Mouse (Mus musculus) kidney, adult 2 months (tissue): ENCODE data around the gene Ciao2a. TPM values are rescaled to one million over a fixed set of nuclear protein-coding genes. Genes with fewer than 3 reads are reported as not detected.

ENCODE experiments used
- DNase-seq: peaks from one replicate; pipeline ENCODE4 v3.0.0; 2021
- H3K27ac ChIP-seq: fragments of 200-500 bp; 2 replicates; pipeline ENCODE4 v1.5.1; 2012; ENCODE audit warnings: low read depth, low read length, control low read depth, inconsistent platforms; ENCODE audit not compliant: insufficient read depth
- H3K27me3 ChIP-seq: fragments of 200-500 bp; replicated peaks from 2 replicates; pipeline ENCODE4 v1.6.1; 2012; ENCODE audit warnings: mild to moderate bottlenecking, moderate library complexity, low read length, inconsistent platforms; ENCODE audit not compliant: control insufficient read depth, insufficient read depth
- H3K36me3 ChIP-seq: fragments of 200-500 bp; 2 replicates; pipeline ENCODE4 v1.6.1; 2012; ENCODE audit warnings: mild to moderate bottlenecking, moderate library complexity, low read length, inconsistent platforms; ENCODE audit not compliant: control insufficient read depth, insufficient read depth
- H3K4me1 ChIP-seq: fragments of 200-500 bp; 2 replicates; pipeline ENCODE4 v1.6.1; 2011; ENCODE audit warnings: low read length; ENCODE audit not compliant: control insufficient read depth, insufficient read depth
- H3K4me3 ChIP-seq: fragments of 200-500 bp; 2 replicates; pipeline ENCODE4 v1.5.1; 2011; ENCODE audit warnings: mild to moderate bottlenecking, low read depth, low read length, control low read depth; ENCODE audit not compliant: insufficient read depth
- CTCF ChIP-seq: fragments of 200-500 bp; conservative IDR thresholded peaks from 2 replicates; pipeline ENCODE4 v1.5.1; 2011; ENCODE audit warnings: low read depth, mild to moderate bottlenecking, control low read depth, low read length, moderate library complexity, mixed read lengths; ENCODE audit not compliant: insufficient read depth, insufficient read length
- POLR2A ChIP-seq: fragments of 200-500 bp; IDR thresholded peaks from one replicate; pipeline ENCODE4 v1.6.1; 2011; ENCODE audit warnings: low read depth, low read length, control low read depth
- WGBS: fragments of 180-500 bp; shearing (Covaris S2); methylation state at CpG from one replicate; pipeline ENCODE4 v1.1.7; 2018; 5-methylcytosine and 5-hydroxymethylcytosine counted together
- polyA plus RNA-seq: library from polyadenylated mRNA; depleted of rRNA; stranded (reverse); fragments of >200 nt; gene quantifications from 2 replicates; pipeline ENCODE4 v1.2.3, GENCODE M21; 2012

Ciao2a gene
- polyA plus RNA-seq, 1 experiment: 39.9 TPM

DNA sequence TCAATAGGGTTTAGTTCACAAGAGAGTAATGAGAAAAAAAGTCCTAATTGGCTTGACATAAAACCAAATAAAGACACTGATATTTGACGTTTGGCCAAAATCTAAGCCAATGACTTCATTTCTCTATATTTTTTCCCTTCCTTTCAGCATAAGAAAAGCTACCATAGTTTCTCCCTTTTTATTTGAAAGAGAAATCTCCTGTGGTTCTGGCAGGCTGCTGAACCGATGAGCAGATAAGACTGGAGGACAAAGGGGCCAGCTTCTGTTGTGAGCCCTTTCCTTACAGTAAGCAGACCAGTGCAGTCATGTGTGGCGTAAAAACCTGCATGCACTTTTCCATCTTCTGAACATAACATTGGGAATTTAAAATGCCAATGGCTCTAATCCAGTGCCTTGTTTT, 5.5 kb upstream of the Ciao2a start:
- TF ChIP-seq CTCF (no peak), POLR2A (no peak)
- Histone ChIP-seq H3K27ac (no peak overlapping the region), H3K27me3 (no peaks in the 10 kb centered on the region; the same call in 1 of the 2 replicates), H3K4me3 (no peak overlapping the region), H3K36me3 (no peaks in the 10 kb centered on the region), H3K4me1 (peaks cover 9% of the 10 kb centered on the region; the same call in 1 of the 2 replicates)
- 43% methylated on average over 3 of the region's 3 CpGs for WGBS
- DNase-seq: no peak

DNA sequence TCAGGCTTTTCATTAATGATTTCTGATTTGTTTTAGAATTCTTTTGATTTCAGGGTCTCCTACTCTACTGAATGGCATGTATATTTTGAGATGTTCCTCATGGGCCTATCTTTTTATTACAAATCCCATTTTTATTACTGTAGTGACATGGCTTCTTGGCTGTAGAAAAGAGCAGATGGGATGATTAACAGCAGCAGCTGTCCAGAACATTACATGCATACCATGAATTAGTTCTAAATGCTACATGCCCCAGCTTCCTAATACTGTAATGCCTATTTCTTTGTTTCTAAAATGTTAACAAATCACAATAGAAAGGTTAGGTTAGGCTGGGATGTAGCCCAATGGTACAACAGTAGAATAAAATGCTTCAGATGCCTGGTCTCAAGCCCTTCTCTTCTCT, 5.0 kb upstream of the Ciao2a start:
- Histone ChIP-seq H3K27me3 (no peaks in the 10 kb centered on the region; the same call in 1 of the 2 replicates), H3K36me3 (no peaks in the 10 kb centered on the region), H3K4me3 (no peak overlapping the region), H3K27ac (no peak overlapping the region), H3K4me1 (peaks cover 9% of the 10 kb centered on the region; the same call in 1 of the 2 replicates)
- TF ChIP-seq CTCF: no peak
- TF ChIP-seq POLR2A: no peak
- DNase-seq: no peak

DNA sequence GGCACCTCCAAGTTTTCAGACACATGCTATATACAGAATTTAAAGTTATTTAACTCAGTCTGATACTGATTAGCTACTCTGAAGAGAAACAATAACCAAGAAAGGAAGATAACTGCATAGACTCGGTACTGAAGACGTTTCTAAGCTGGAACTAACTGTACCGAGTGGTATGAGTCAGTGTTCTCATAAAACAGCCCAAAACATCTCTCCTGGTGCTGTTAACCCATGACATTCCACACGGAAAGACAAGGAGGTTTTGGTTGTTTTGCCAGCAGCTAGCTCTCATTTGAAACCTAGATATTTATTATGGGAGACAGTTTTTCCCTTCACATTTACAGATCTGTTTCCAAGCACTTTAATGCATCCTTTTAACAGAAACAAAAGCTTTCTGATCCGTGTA, 2.8 kb upstream of the Ciao2a start:
- H3K4me1 ChIP-seq: peaks cover 12% of the 10 kb centered on the region; the same call in 1 of the 2 replicates
- WGBS: under 1% methylated on average over 5 of the region's 5 CpGs
- DNase-seq: no peak
- peak overlapping the region; percentile 84 for H3K4me3 ChIP-seq
- TF ChIP-seq POLR2A (no peak), CTCF (no peak)
- H3K36me3 ChIP-seq: no peaks in the 10 kb centered on the region
- H3K27ac ChIP-seq: no peak overlapping the region
- no peaks in the 10 kb centered on the region; the same call in 1 of the 2 replicates for H3K27me3 ChIP-seq

DNA sequence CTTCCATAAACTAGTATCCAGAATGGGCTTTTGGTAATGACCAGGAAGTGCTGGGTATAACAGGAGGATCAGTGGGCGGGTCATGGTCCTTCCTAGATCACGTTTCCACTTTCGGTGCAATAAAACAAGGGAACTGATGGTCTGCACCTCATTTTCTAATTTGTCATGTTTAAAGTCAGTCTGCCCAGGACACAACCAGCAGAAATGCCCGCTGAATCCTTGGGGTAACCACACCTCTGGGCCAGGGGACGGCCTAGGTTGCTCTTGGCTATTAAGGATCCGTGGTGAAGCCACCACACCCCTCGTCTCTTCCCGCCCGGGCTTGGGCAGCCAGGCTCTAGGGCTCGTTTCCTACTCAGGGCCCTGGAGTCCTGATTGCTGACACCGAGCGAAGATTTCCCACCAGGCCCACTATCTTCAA, 2.3 kb upstream of the Ciao2a start:
- Histone ChIP-seq H3K27me3 (no peaks in the 10 kb centered on the region; the same call in 1 of the 2 replicates), H3K36me3 (no peaks in the 10 kb centered on the region), H3K4me1 (peaks cover 12% of the 10 kb centered on the region; the same call in 1 of the 2 replicates), H3K27ac (peak overlapping the region; percentile 34), H3K4me3 (peak overlapping the region; percentile 84)
- TF ChIP-seq CTCF (no peak), POLR2A (no peak)
- WGBS: under 1% methylated on average over 12 of the region's 12 CpGs
- DNase-seq: peak; percentile 44

DNA sequence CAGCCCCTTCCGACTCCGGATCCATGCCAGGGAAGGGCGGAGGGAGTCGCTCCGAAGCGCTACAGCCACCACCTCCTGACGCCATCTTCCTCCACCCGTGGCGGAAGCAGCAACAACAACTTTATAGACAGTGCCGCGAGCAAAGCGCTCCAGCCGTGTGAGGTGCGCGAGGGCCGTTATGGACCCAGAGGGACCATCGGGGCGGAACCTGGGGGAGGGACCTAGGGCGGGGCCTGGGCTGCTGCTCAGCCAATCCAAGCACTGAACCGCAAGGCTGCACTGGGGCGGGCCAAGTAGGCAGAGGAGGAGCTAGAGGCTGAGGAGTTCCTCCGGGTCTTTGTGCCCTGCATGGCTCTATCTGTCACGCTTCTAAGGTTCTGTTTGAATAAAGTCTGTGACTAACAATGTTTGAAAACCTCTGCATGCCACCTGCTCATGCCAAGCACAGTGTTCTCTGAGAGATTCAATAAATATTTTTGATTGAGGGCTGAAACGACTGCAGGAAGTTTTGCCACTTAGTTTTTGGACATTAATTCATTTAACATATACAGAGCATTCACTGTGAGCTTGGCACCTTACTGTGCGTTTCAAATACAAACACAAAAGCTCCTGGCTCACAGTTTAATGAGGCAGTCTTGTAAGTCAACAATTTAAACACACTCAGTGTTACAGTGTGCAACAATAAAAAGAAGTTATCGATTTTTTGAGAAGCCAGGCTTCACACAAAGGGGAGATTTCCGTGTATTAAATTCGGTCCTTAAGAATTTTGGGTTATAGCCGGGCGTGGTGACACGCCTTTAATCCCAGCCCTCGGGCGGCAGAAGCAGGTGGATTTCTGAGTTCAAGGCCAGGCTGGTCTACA, 1.5 kb upstream of the Ciao2a start:
- DNase-seq: peak; percentile 99
- H3K4me1 ChIP-seq: peaks cover 12% of the 10 kb centered on the region; the same call in 1 of the 2 replicates
- H3K27me3 ChIP-seq: no peaks in the 10 kb centered on the region; the same call in 1 of the 2 replicates
- 19% methylated on average over 33 of the region's 33 CpGs for WGBS
- peak overlapping the region; percentile 84 for H3K4me3 ChIP-seq
- H3K27ac ChIP-seq: peak overlapping the region; percentile 34
- no peaks in the 10 kb centered on the region for H3K36me3 ChIP-seq
- TF ChIP-seq POLR2A: peak; percentile 94
- TF ChIP-seq CTCF: no peak

DNA sequence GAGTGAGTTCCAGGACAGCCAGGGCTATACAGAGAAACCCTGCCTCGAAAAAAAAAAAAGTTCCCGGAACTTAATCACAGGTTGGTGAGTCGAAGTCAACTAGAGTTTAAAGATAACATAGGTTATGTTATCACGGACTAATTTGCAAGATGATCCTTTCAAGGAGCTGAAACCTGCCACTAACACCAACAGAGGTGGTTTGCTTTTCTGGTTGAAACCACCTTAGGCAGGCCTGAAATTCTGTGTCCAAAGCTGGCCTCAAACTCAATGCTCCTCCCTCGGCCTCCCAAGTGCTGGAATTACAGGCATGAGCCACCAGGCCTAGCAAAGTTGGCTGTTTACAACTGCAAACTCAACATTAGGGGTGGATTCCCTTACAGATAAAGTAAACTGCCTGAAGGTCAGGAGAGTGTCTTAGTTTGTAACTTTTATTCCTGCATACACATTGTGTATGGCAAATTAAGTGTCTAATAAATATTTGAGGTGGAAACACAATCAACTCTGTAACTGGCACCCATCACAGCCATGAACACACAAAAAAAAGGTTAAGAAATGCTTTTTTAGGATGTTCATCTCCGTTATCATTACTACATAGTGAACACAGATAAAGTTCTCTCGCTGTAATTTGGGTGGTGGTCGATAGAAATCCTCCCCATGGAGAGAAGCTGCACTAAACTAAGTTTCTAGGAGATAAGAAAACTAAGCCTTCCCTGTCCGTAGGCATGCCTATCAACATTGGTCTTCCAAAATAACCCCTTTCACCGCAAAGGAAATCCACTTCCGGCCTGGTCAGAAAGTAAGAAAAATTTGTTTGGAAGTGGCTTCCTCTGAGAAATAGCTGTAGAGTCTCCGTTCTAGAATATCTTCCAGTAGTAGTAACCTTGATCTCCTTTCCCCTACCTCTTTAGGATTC, 612 bp upstream of the Ciao2a start:
- no peaks in the 10 kb centered on the region; the same call in 1 of the 2 replicates for H3K27me3 ChIP-seq
- TF ChIP-seq CTCF: no peak
- TF ChIP-seq POLR2A: no peak
- no peaks in the 10 kb centered on the region for H3K36me3 ChIP-seq
- 45% methylated on average over 12 of the region's 12 CpGs for WGBS
- peaks cover 12% of the 10 kb centered on the region; the same call in 1 of the 2 replicates for H3K4me1 ChIP-seq
- peak overlapping the region; percentile 34; the same call in 1 of the 2 replicates for H3K4me3 ChIP-seq
- peak overlapping the region; percentile 70 for H3K27ac ChIP-seq
- peak; percentile 25 for DNase-seq
